Mouse (Mus musculus) lung, postnatal 0 days (tissue): ENCODE data around the gene Cyb561d1.

Experiments
- CTCF ChIP-seq: IDR thresholded peaks from 2 replicates; pipeline ENCODE4 v1.5.1; 2016; ENCODE audit warnings: antibody characterized with exemption, mild to moderate bottlenecking
- EP300 ChIP-seq: IDR thresholded peaks from 2 replicates; pipeline ENCODE4 v1.6.1; 2016; ENCODE audit warnings: antibody characterized with exemption, mild to moderate bottlenecking, control low read depth

DNA sequence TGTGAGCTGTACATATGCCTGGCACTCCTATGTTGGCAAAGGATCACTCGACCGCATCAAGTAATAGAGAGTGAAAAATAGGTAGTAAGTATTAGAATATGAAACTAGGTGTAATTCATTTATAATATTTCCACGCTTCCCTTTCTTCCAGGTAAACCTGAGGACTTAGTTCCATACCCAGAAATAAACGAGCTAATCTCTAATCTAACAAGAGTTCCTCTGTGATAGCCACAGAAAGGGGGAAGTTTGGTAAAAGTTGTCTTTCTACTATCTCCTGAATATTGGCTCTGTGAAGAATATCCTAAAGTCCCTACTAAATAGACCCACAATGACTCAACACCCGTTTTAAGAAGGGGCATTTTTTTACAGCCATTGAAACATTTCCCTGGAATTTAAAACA, 54.3 kb downstream of the Cyb561d1 start:
- TF ChIP-seq CTCF: no peak
- TF ChIP-seq EP300: no peak
